Mouse (Mus musculus): ENCODE measurements around the gene Usp19. TPM values are rescaled to one million over a fixed set of nuclear protein-coding genes. Genes with fewer than 3 reads are reported as not detected.

Usp19 gene
- polyA plus RNA-seq, 1 experiment = 70.8 TPM

DNA sequence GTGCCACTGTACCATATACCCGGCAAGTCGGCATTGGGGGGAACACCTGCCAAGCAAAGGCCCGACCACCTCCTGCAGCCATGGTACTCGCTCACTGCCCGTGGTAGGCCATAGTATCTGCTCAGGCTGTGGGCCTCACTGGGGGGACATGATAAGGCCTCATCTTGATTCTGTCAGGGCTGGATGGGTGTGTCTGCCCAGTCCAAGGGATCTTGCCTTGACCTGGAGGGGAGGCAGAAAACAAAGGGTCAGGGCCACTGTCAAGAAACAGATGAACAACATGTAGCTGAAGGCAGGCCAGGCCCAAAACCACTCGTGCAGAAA, 39.3 kb upstream of the Usp19 start:
- Histone ChIP-seq H3ac (ENCODE audit: control insufficient read depth, insufficient read length, low read depth) (no peak overlapping the region), H3K36me3 (ENCODE audit: control insufficient read depth, insufficient read depth) (no peaks in the 10 kb centered on the region), H3K79me3 (ENCODE audit: low read depth) (no peaks in the 10 kb centered on the region), H3K4me3 (ENCODE audit: insufficient read depth, poor library complexity, severe bottlenecking) (no peak overlapping the region), H3K79me2 (ENCODE audit: control insufficient read depth, insufficient read depth) (no peaks in the 10 kb centered on the region), H3K27me3 (ENCODE audit: control insufficient read depth, insufficient read depth, insufficient read length) (no peaks in the 10 kb centered on the region)
- no peak for TF ChIP-seq MYOG (IDR thresholded peaks at IDR 0.05; ENCODE audit: control insufficient read depth, extremely low read depth, insufficient read length)
- no peak for TF ChIP-seq MYOD1 (IDR thresholded peaks at IDR 0.05; ENCODE audit: control insufficient read depth, insufficient read length, low read depth)
- TF ChIP-seq CTCF (IDR thresholded peaks at IDR 0.05; ENCODE audit: control insufficient read depth, insufficient read depth, insufficient read length) = no peak
- no peak for TF ChIP-seq FOSL1 (IDR thresholded peaks at IDR 0.05; ENCODE audit: insufficient read depth, low read length, poor library complexity, severe bottlenecking)
- no peak for TF ChIP-seq USF1 (IDR thresholded peaks at IDR 0.05; ENCODE audit: low read depth)
- TF ChIP-seq MAX (IDR thresholded peaks at IDR 0.05) = no peak
- no peak for TF ChIP-seq CEBPB (IDR thresholded peaks at IDR 0.05; ENCODE audit: low read depth)

DNA sequence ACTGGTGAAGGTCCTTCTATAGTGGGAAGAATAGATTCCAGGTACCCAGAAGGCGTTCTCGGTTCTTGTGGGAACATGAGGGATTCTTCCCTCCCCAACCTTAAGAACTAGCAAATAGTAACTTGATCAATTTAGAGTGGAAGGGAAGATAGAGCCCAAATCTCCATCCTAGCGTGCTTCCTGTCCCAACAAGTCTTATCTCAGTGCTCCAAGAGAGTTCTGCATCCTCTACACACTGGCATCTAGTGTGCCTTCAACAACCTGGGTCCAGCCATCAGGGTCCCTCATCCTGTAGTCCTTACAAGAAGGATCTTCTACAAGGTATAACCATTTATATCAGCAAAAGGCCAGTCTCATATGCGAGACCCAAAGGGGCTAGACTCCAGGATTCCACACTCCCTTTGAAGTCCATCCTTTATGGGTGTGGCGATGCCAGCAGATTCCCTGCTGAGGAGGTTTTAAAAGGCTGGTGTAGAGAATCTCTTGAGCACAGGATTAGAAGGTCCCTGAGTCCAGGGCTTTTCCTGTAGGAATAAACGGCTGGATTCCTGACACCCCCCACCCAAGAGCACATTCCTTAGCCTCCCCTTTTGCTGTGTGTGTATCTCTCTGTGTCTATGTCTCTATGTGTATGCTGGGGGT, 38.8 kb upstream of the Usp19 start:
- Histone ChIP-seq H3K27me3 (ENCODE audit: control insufficient read depth, insufficient read depth, insufficient read length) (no peaks in the 10 kb centered on the region), H3K79me3 (ENCODE audit: low read depth) (no peaks in the 10 kb centered on the region)

GRCm38 (mm10) chr9:108452291-108452906, 38.0 kb upstream of the Usp19 start:
- Histone ChIP-seq H3K27me3 (ENCODE audit: control insufficient read depth, insufficient read depth, insufficient read length) (no peaks in the 10 kb centered on the region), H3K79me2 (ENCODE audit: control insufficient read depth, insufficient read depth) (no peaks in the 10 kb centered on the region), H3K36me3 (ENCODE audit: control insufficient read depth, insufficient read depth) (no peaks in the 10 kb centered on the region), H3ac (ENCODE audit: control insufficient read depth, insufficient read length, low read depth) (peak overlapping the region; percentile 14), H3K4me3 (ENCODE audit: insufficient read depth, poor library complexity, severe bottlenecking) (no peak overlapping the region), H3K79me3 (ENCODE audit: low read depth) (no peaks in the 10 kb centered on the region)
- TF ChIP-seq MYOD1 (IDR thresholded peaks at IDR 0.05; ENCODE audit: control insufficient read depth, insufficient read length, low read depth) (no peak), MAX (IDR thresholded peaks at IDR 0.05) (no peak), CTCF (IDR thresholded peaks at IDR 0.05; ENCODE audit: control insufficient read depth, insufficient read depth, insufficient read length) (peak; percentile 71), MYOG (IDR thresholded peaks at IDR 0.05; ENCODE audit: control insufficient read depth, extremely low read depth, insufficient read length) (no peak)

More for the DNA sequence above, 38.8 kb upstream of the Usp19 start:
- H3K4me3 ChIP-seq (ENCODE audit: insufficient read depth, poor library complexity, severe bottlenecking) = no peak overlapping the region
- no peaks in the 10 kb centered on the region for H3K79me2 ChIP-seq (ENCODE audit: control insufficient read depth, insufficient read depth)
- H3K36me3 ChIP-seq (ENCODE audit: control insufficient read depth, insufficient read depth) = no peaks in the 10 kb centered on the region
- TF ChIP-seq USF1 (IDR thresholded peaks at IDR 0.05; ENCODE audit: low read depth) = no peak
- no peak for TF ChIP-seq MYOD1 (IDR thresholded peaks at IDR 0.05; ENCODE audit: control insufficient read depth, insufficient read length, low read depth)
- TF ChIP-seq CEBPB (IDR thresholded peaks at IDR 0.05; ENCODE audit: low read depth) = no peak
- TF ChIP-seq FOSL1 (IDR thresholded peaks at IDR 0.05; ENCODE audit: insufficient read depth, low read length, poor library complexity, severe bottlenecking) = no peak
- TF ChIP-seq MAX (IDR thresholded peaks at IDR 0.05) = no peak
- no peak for TF ChIP-seq MYOG (IDR thresholded peaks at IDR 0.05; ENCODE audit: control insufficient read depth, extremely low read depth, insufficient read length)
- TF ChIP-seq CTCF (IDR thresholded peaks at IDR 0.05; ENCODE audit: control insufficient read depth, insufficient read depth, insufficient read length) = no peak
- H3ac ChIP-seq (ENCODE audit: control insufficient read depth, insufficient read length, low read depth) = no peak overlapping the region

- H3K4me3 ChIP-seq (ENCODE audit: insufficient read depth, poor library complexity, severe bottlenecking) = no peak overlapping the region
- no peaks in the 10 kb centered on the region for H3K27me3 ChIP-seq (ENCODE audit: control insufficient read depth, insufficient read depth, insufficient read length)
- TF ChIP-seq USF1 (IDR thresholded peaks at IDR 0.05; ENCODE audit: low read depth) (no peak), CEBPB (IDR thresholded peaks at IDR 0.05; ENCODE audit: low read depth) (no peak), MAX (IDR thresholded peaks at IDR 0.05) (no peak), MYOG (IDR thresholded peaks at IDR 0.05; ENCODE audit: control insufficient read depth, extremely low read depth, insufficient read length) (no peak), MYOD1 (IDR thresholded peaks at IDR 0.05; ENCODE audit: control insufficient read depth, insufficient read length, low read depth) (no peak), FOSL1 (IDR thresholded peaks at IDR 0.05; ENCODE audit: insufficient read depth, low read length, poor library complexity, severe bottlenecking) (no peak), CTCF (IDR thresholded peaks at IDR 0.05; ENCODE audit: control insufficient read depth, insufficient read depth, insufficient read length) (no peak)
- no peak overlapping the region for H3ac ChIP-seq (ENCODE audit: control insufficient read depth, insufficient read length, low read depth)
- H3K79me3 ChIP-seq (ENCODE audit: low read depth) = no peaks in the 10 kb centered on the region
- no peaks in the 10 kb centered on the region for H3K79me2 ChIP-seq (ENCODE audit: control insufficient read depth, insufficient read depth)
- H3K36me3 ChIP-seq (ENCODE audit: control insufficient read depth, insufficient read depth) = no peaks in the 10 kb centered on the region
Observed at GRCm38 (mm10) chr9:108452911-108453310, 37.5 kb upstream of the Usp19 start.

- Histone ChIP-seq H3K79me2 (ENCODE audit: control insufficient read depth, insufficient read depth) (no peaks in the 10 kb centered on the region), H3K79me3 (ENCODE audit: low read depth) (no peaks in the 10 kb centered on the region), H3K4me3 (ENCODE audit: insufficient read depth, poor library complexity, severe bottlenecking) (no peak overlapping the region), H3K36me3 (ENCODE audit: control insufficient read depth, insufficient read depth) (no peaks in the 10 kb centered on the region), H3K27me3 (ENCODE audit: control insufficient read depth, insufficient read depth, insufficient read length) (no peaks in the 10 kb centered on the region), H3ac (ENCODE audit: control insufficient read depth, insufficient read length, low read depth) (no peak overlapping the region)
- TF ChIP-seq MYOG (IDR thresholded peaks at IDR 0.05; ENCODE audit: control insufficient read depth, extremely low read depth, insufficient read length) (no peak), MYOD1 (IDR thresholded peaks at IDR 0.05; ENCODE audit: control insufficient read depth, insufficient read length, low read depth) (no peak), CTCF (IDR thresholded peaks at IDR 0.05; ENCODE audit: control insufficient read depth, insufficient read depth, insufficient read length) (no peak), MAX (IDR thresholded peaks at IDR 0.05) (no peak), USF1 (IDR thresholded peaks at IDR 0.05; ENCODE audit: low read depth) (no peak), CEBPB (IDR thresholded peaks at IDR 0.05; ENCODE audit: low read depth) (no peak), FOSL1 (IDR thresholded peaks at IDR 0.05; ENCODE audit: insufficient read depth, low read length, poor library complexity, severe bottlenecking) (no peak)
Observed at GRCm38 (mm10) chr9:108453458-108453857, 36.9 kb upstream of the Usp19 start.

Data from C2C12 (cell line).